Mouse (Mus musculus): ENCODE results near the gene Wdr4. TPM values are rescaled to one million over a fixed set of nuclear protein-coding genes. Genes with fewer than 3 reads are reported as not detected.

The Wdr4 gene
- polyA plus RNA-seq, 1 experiment from 2014 or later, result 42.3 TPM

DNA sequence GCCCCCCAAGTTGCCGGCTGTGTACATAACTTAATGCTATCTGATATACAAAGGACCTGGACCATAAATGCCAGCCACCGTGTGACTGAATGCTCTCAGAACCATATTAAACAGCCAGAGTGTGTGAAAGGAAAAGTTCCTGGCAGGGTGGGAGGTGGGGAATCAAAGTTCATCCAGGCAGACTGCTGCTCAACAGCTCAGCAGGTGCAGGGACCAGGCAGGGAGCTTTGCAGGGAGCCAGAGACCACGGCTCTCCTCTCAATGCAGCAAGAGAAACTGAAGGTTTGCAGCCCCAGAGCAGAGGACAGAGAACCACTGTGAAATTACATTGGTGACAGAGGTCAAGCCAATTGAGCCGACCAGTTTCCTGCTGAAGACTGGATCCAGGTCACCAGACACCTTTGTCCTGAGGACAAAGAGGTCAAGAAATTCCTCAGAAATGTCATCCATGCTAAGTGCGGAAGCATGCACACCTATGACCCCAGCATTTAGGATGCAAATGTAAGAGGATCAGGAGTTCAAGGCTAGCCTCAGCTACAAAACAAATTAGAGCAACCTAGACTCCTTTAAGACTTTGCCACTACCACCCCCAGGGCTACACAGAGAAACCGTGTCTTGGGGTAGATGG lies 32.2 kb downstream of the Wdr4 start:
- ATAC-seq, result peak; percentile 77
- 28% methylated on average over 6 of the region's 6 CpGs for WGBS
- H3K36me3 ChIP-seq (ENCODE audit: control insufficient read depth, insufficient read depth, low read length), result no peaks in the 10 kb centered on the region
- no peak overlapping the region for H3K9ac ChIP-seq (ENCODE audit: low read depth, low read length)
- H3K4me3 ChIP-seq (ENCODE audit: low read length), result no peak overlapping the region
- no peak overlapping the region for H3K4me2 ChIP-seq (ENCODE audit: low read depth, low read length)
- no peaks in the 10 kb centered on the region for H3K27me3 ChIP-seq (replicated peaks; ENCODE audit: control insufficient read depth, insufficient read depth, low read length)
- H3K27ac ChIP-seq (ENCODE audit: low read length), result no peak overlapping the region
- no peaks in the 10 kb centered on the region; the same call in 1 of the 2 replicates for H3K4me1 ChIP-seq (ENCODE audit: control insufficient read depth, insufficient read depth, low read length)
- no peaks in the 10 kb centered on the region for H3K9me3 ChIP-seq (ENCODE audit: control insufficient read depth, low read length)

DNA sequence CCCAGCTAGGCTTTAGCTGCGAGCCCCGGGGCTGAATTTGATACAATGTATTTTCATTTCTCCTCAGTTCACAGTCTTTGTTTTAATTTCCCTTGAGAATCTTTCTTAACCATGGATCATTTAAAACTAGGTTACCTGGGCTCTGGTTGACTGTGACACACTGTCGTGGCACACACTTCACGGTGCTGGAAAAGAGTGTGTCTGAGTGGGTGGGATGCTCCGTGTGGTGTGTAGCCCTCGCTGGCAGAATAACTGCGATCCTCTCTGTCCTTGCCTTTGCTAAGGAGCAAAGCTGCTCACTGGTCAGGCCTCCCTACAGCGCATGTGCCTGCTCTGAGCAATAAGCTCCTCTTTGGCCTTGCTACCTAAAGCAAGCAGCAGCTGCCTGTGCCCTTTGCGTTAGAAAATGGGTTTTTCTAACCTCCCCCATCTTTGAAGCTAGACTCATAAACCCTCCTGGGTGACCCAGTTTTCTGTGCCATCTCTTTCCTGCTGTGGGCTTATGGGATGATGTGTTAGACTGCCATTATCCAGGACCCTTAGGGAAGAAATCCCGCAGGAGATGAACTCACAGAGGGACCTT lies 33.1 kb downstream of the Wdr4 start:
- H3K9ac ChIP-seq (ENCODE audit: low read depth, low read length), result 0 out of 2 replicates have a peak overlapping the region, but pooled peaks have one; percentile 6
- WGBS, result 74% methylated on average over 10 of the region's 10 CpGs
- no peak for ATAC-seq

DNA sequence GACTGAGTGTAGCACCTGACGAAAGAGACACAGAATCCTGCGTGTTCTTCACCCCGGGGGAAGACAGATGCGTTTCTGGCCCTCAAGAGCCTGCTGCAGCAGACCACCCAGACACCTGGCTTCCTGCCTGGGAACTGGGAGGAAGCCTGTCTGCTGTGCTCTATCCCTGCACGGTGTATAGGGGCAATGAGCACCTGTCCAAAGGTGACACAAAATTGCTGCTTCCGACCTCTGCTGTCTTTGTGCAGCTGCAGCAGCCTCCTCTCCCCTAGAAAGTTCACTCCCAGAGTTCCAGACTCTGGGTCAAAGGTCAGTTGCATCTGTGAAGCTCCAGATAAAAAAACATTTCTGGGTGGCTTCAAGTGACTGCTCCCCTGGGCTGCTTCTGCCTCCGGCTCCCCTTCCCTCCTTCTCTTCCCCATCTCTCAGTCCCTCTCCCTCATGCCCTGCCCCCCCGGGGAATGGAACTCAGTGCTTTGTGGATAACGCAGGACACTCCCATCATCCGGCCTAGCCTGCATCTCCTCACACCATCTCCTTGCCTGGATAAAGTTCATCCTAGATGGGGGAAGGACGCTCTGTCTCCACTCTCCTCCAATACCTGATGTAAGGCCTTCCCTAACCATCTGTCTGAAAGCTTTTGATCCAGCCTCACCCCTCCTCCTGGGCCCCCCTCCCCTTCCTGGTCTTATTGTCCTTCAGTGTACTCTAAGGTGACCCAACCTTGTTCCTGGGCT lies 40.5 kb downstream of the Wdr4 start:
- Histone ChIP-seq H3K4me2 (ENCODE audit: low read depth, low read length) (no peak overlapping the region), H3K36me3 (ENCODE audit: control insufficient read depth, insufficient read depth, low read length) (peaks cover 9% of the 10 kb centered on the region), H3K9me3 (ENCODE audit: control insufficient read depth, low read length) (no peaks in the 10 kb centered on the region), H3K9ac (ENCODE audit: low read depth, low read length) (no peak overlapping the region), H3K27me3 (replicated peaks; ENCODE audit: control insufficient read depth, insufficient read depth, low read length) (no peaks in the 10 kb centered on the region), H3K27ac (ENCODE audit: low read length) (no peak overlapping the region), H3K4me1 (ENCODE audit: control insufficient read depth, insufficient read depth, low read length) (peaks cover 15% of the 10 kb centered on the region; the same call in 1 of the 2 replicates), H3K4me3 (ENCODE audit: low read length) (no peak overlapping the region)
- peak; percentile 68 for ATAC-seq
- 37% methylated on average over 11 of the region's 11 CpGs for WGBS

More for the DNA sequence above, 33.1 kb downstream of the Wdr4 start:
- no peaks in the 10 kb centered on the region for H3K36me3 ChIP-seq (ENCODE audit: control insufficient read depth, insufficient read depth, low read length)
- no peaks in the 10 kb centered on the region; the same call in 1 of the 2 replicates for H3K4me1 ChIP-seq (ENCODE audit: control insufficient read depth, insufficient read depth, low read length)
- no peak overlapping the region for H3K4me3 ChIP-seq (ENCODE audit: low read length)
- no peak overlapping the region for H3K27ac ChIP-seq (ENCODE audit: low read length)
- H3K4me2 ChIP-seq (ENCODE audit: low read depth, low read length), result no peak overlapping the region
- no peaks in the 10 kb centered on the region for H3K27me3 ChIP-seq (replicated peaks; ENCODE audit: control insufficient read depth, insufficient read depth, low read length)
- H3K9me3 ChIP-seq (ENCODE audit: control insufficient read depth, low read length), result no peaks in the 10 kb centered on the region

DNA sequence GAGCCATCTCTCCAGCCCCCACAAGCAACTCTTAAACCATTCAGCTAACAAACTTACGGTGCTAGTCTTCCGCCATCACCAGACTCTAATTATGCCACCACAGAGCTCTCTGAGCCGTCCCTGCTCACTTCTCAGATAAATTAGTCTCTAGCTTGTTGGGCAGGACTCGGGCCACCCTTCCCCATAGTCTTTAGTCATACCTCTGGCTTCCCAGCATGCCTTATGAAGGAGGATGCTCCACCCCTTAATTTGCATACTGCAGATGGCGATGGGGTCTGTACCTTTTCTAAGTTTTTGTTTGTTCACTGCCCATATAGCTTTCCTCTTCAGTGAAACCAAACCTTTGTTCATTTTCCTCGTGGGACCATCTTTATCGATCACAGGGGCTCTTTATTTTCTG lies 41.2 kb downstream of the Wdr4 start:
- Histone ChIP-seq H3K9me3 (ENCODE audit: control insufficient read depth, low read length) (no peaks in the 10 kb centered on the region), H3K4me3 (ENCODE audit: low read length) (no peak overlapping the region), H3K4me1 (ENCODE audit: control insufficient read depth, insufficient read depth, low read length) (peaks cover 15% of the 10 kb centered on the region; the same call in 1 of the 2 replicates), H3K4me2 (ENCODE audit: low read depth, low read length) (no peak overlapping the region), H3K27ac (ENCODE audit: low read length) (no peak overlapping the region), H3K27me3 (replicated peaks; ENCODE audit: control insufficient read depth, insufficient read depth, low read length) (no peaks in the 10 kb centered on the region), H3K9ac (ENCODE audit: low read depth, low read length) (no peak overlapping the region), H3K36me3 (ENCODE audit: control insufficient read depth, insufficient read depth, low read length) (peaks cover 9% of the 10 kb centered on the region)
- no peak for ATAC-seq
- WGBS, result 77% methylated on average over 7 of the region's 7 CpGs

DNA sequence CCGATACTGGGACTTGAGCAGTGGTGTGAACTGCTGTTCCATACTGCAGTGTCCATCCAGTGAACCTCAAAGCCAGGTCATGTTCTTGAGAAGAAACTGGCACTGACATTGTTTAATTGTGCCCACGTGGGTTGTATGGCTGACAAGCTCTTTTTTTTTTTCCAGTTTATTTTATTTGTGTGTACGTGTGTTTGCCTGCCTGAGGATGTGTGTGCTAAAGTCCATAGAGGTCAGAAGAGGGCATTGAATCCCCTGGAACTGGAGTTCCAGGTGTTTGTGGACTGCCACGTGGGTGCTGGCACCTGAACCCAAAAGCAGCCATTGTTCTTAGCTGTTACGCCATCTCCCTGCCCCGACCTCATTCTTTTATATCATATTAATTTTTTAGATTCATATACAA lies 45.4 kb downstream of the Wdr4 start:
- 80% methylated on average over 6 of the region's 6 CpGs for WGBS
- Histone ChIP-seq H3K36me3 (ENCODE audit: control insufficient read depth, insufficient read depth, low read length) (peaks cover 15% of the 10 kb centered on the region), H3K9ac (ENCODE audit: low read depth, low read length) (no peak overlapping the region), H3K9me3 (ENCODE audit: control insufficient read depth, low read length) (no peaks in the 10 kb centered on the region), H3K4me1 (ENCODE audit: control insufficient read depth, insufficient read depth, low read length) (peaks cover 6% of the 10 kb centered on the region; the same call in 1 of the 2 replicates), H3K27ac (ENCODE audit: low read length) (no peak overlapping the region), H3K4me2 (ENCODE audit: low read depth, low read length) (no peak overlapping the region), H3K27me3 (replicated peaks; ENCODE audit: control insufficient read depth, insufficient read depth, low read length) (no peaks in the 10 kb centered on the region), H3K4me3 (ENCODE audit: low read length) (no peak overlapping the region)
- ATAC-seq, result no peak

DNA sequence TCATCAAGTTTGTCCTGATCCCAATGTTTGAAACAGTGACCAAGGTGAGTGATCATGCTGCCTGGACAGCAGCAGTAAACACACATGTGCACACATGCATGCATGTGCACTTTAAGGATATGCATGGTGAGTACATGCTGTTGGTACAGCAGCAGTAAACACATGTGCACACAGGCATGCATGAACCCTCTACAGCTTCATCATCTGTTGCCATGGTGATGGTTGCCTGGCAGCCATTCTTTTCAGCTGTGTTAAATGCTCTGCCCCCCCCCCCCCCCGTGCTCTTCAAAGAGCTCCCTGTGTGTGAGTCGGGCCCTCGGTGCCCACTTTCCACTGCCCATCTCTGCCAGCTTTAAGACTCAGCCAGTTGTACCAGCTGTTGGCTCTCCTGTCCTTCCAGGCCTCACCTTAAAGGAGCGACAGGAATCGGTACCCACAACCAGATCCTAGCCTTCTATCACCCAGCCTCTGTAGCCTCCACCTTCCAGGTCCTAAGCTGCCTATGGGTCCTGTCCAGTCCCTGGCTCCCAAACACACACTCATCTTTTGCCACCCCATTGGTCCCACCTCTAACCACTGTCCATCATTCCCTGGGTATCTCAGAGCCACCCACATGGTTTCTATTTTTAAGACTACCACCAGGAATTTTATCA lies 48.9 kb downstream of the Wdr4 start:
- no peak for ATAC-seq

DNA sequence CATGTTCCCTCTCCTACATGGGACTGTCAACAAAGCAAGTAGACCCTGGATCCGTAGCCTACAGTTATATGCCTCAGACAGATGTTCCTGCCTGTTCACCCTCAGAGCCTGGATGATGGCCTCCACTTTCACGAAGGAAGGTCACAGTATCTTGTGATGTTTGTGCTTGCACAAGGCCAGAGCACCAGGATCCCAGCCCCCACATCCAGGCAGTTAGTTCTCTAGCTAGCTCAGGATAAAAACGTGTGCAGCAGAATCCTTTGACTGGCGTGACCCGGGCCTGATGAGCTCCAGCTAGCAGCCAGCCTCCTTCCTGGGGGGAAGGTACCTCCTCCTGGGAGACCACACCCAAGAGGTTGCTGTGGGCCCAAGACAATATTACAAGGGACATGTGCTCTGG lies 51.3 kb downstream of the Wdr4 start:
- ATAC-seq, result no peak
- no peaks in the 10 kb centered on the region for H3K9me3 ChIP-seq (ENCODE audit: control insufficient read depth, low read length)
- H3K9ac ChIP-seq (ENCODE audit: low read depth, low read length), result no peak overlapping the region
- H3K4me2 ChIP-seq (ENCODE audit: low read depth, low read length), result no peak overlapping the region
- H3K27me3 ChIP-seq (replicated peaks; ENCODE audit: control insufficient read depth, insufficient read depth, low read length), result no peaks in the 10 kb centered on the region
- WGBS, result 69% methylated on average over 5 of the region's 5 CpGs
- H3K4me1 ChIP-seq (ENCODE audit: control insufficient read depth, insufficient read depth, low read length), result no peaks in the 10 kb centered on the region
- no peak overlapping the region for H3K27ac ChIP-seq (ENCODE audit: low read length)
- peaks cover 26% of the 10 kb centered on the region for H3K36me3 ChIP-seq (ENCODE audit: control insufficient read depth, insufficient read depth, low read length)
- H3K4me3 ChIP-seq (ENCODE audit: low read length), result no peak overlapping the region

More for the DNA sequence above, 48.9 kb downstream of the Wdr4 start:
- H3K4me2 ChIP-seq (ENCODE audit: low read depth, low read length), result no peak overlapping the region
- H3K4me1 ChIP-seq (ENCODE audit: control insufficient read depth, insufficient read depth, low read length), result no peaks in the 10 kb centered on the region
- H3K9me3 ChIP-seq (ENCODE audit: control insufficient read depth, low read length), result no peaks in the 10 kb centered on the region
- H3K27me3 ChIP-seq (replicated peaks; ENCODE audit: control insufficient read depth, insufficient read depth, low read length), result no peaks in the 10 kb centered on the region
- H3K27ac ChIP-seq (ENCODE audit: low read length), result no peak overlapping the region
- H3K9ac ChIP-seq (ENCODE audit: low read depth, low read length), result no peak overlapping the region
- WGBS, result 77% methylated on average over 5 of the region's 5 CpGs
- H3K36me3 ChIP-seq (ENCODE audit: control insufficient read depth, insufficient read depth, low read length), result peaks cover 25% of the 10 kb centered on the region
- H3K4me3 ChIP-seq (ENCODE audit: low read length), result no peak overlapping the region

DNA sequence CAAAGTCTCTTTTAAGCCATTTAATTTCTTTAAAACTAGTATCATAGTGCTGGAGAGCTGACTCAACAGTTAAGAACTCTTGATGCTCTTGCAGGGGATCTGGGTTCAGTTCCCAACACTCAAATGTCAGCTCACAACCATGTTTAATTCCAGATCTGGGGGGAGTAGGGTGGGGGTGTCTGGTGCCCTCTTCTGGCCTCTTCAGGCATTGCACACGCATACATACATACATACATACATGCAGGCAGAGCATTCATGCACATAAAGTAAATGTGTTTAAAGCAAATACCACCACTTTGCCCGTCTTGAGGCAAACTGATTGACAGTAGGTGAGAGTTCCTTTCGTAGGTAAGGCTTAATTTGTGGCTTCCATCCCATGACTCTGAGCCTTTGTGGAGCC lies 52.9 kb downstream of the Wdr4 start:
- ATAC-seq, result no peak
- Histone ChIP-seq H3K9me3 (ENCODE audit: control insufficient read depth, low read length) (no peaks in the 10 kb centered on the region), H3K27me3 (replicated peaks; ENCODE audit: control insufficient read depth, insufficient read depth, low read length) (no peaks in the 10 kb centered on the region), H3K27ac (ENCODE audit: low read length) (no peak overlapping the region), H3K36me3 (ENCODE audit: control insufficient read depth, insufficient read depth, low read length) (peaks cover 26% of the 10 kb centered on the region), H3K4me2 (ENCODE audit: low read depth, low read length) (no peak overlapping the region), H3K9ac (ENCODE audit: low read depth, low read length) (no peak overlapping the region), H3K4me3 (ENCODE audit: low read length) (no peak overlapping the region), H3K4me1 (ENCODE audit: control insufficient read depth, insufficient read depth, low read length) (no peaks in the 10 kb centered on the region)
- 91% methylated on average over 3 of the region's 3 CpGs for WGBS

DNA sequence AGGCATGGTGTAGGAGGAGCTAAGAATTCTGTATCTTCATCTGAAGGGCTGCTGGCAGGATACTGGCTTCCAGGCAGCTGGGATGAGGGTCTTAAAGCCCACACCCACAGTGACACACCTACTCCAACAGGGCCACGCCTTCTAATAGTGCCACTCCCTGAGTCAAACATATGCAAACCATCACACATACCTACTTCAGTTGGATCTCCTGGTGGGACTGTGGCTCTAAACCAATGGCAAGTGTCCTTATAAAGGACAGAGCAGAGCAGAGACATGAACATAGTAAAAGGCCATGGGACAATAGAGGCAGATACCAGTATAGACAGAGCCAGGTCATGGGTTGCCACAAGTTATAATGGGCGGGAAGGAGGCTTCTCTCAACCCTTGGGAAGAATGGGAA lies 57.3 kb downstream of the Wdr4 start:
- Histone ChIP-seq H3K36me3 (ENCODE audit: control insufficient read depth, insufficient read depth, low read length) (peaks cover 32% of the 10 kb centered on the region), H3K4me3 (ENCODE audit: low read length) (no peak overlapping the region), H3K9ac (ENCODE audit: low read depth, low read length) (no peak overlapping the region), H3K4me2 (ENCODE audit: low read depth, low read length) (no peak overlapping the region), H3K27ac (ENCODE audit: low read length) (no peak overlapping the region), H3K27me3 (replicated peaks; ENCODE audit: control insufficient read depth, insufficient read depth, low read length) (no peaks in the 10 kb centered on the region), H3K4me1 (ENCODE audit: control insufficient read depth, insufficient read depth, low read length) (peaks cover 7% of the 10 kb centered on the region), H3K9me3 (ENCODE audit: control insufficient read depth, low read length) (no peaks in the 10 kb centered on the region)
- no peak for ATAC-seq
- 94% methylated on average over 2 of the region's 2 CpGs for WGBS
